Mouse (Mus musculus): ENCODE results near the gene Plxnb1.

The Plxnb1 gene

DNA sequence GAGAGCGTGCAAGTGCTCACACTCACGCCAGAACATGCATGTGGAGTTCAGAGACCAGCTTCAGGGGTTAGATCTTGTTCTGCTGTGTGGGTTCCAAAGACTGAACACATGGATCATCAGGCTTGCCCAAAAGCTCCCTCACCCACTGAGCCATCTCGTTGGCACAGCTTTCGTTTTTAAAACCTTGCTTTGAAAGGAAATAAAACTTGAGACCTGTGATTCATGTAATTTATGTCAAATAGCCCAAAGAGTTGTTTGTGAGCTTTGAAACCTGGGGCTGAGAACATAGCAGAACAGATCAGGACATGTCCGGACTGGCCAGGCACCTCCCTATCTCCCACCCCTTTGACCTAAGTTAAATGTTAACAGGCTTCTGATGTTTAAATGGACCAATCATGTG, 34.9 kb downstream of the Plxnb1 start:
- 87% methylated on average over 5 of the region's 5 CpGs for WGBS

DNA sequence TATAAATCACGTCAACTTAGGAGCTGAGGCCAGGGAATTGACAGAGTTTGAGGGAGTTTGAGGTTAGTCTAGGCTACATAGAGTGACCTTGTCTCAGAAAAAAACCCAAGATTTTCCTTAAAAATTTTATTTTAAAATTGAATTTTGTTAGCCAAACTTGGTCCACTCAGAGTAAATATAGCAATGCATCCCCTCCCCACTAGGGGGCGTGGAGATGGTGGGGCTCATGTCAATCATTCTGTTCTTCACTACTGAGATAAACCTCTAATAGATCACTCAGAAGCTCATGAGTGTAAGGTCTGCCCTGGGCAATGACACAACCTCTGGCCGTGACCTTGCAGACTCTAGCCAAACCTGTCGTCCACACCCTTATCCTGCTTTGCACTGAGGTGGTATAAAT, 45.2 kb downstream of the Plxnb1 start:
- WGBS: 68% methylated on average over 4 of the region's 4 CpGs

DNA sequence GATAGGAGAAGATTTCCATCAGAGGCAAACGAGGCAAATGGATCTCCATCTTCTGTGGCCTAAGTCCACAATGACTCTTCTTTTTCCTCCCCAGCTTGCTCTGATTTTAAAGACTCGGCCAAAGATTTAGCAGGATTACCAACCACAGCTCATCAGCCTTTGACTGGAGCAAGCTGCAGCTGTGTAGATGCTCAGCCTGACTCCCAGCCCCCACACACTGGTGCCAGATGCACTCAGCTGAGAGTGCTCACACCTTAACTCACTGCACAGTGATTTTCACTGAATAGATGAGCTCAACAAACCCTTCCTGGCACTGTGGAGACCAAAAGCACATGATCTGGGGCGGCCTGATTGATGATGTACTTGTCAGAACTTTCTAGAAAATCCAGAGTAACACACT, 66.8 kb downstream of the Plxnb1 start, which contains the start of gene Fbxw21:
Fbxw21 (minus strand) TSS at position 101 of the 400 bp plus-strand sequence.
- 70% methylated on average over 3 of the region's 3 CpGs for WGBS
